Mouse (Mus musculus): ENCODE results near the gene Gas2l1. TPM values are rescaled to one million over a fixed set of nuclear protein-coding genes. Genes with fewer than 3 reads are reported as not detected.
A peak's percentile ranks its signal among the peaks of the same experiment; 100 is the strongest.

Gas2l1 gene
- 8.4 and 9.4 TPM in 2 replicates for polyA plus RNA-seq (2015; fragmentation: Nextera tagmentation; extraction: Ambion mirVana)

DNA sequence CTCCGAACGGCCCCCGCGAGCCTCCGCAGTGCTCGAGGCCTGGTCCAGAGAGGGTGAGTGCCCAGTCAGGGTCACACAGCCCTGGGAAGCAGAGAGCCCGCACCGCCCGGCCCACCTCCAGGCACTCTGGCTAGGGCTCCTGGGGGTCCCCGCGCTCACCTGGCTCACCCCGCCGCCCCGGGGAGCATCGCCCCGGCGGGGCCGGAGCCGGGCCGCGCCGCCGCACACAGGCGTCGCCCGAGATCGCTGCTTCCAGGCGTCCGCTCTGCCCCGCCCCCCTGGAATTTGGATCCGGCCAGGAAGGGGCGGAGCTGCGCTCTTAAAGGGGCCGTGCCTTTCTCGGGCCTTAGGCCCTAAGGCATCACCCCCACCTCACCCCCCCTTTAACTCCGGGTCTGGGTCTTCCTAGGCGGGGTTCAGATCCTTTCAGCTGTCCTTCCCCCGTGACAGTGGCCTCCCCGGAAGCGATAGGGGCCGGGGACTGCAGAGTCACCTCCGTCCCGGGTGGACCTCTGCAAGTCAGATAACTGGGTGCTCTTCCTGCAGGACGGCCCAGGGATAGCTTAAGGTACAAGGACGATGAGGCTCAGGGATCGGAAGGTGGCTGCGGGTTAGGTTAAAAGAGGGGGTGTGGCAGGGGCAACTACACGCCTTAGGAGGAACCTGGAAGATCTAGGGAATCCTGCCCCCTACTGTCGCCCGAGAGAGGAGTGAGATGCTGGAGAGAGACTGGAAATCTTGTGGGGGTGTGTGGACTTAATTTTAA lies at the start of gene Gas2l1:
Gene Gas2l1, minus strand, starts transcription at position 272 of the 766 bp plus-strand sequence.
- peak within 1 kb of the TSS; percentile 39; the same call in 1 of the 2 replicates for H3K27ac ChIP-seq (ENCODE audit: low read length)
- WGBS (ENCODE audit: insufficient replicate concordance): under 1% methylated on average over 48 of the region's 50 CpGs
- H3K4me1 ChIP-seq (ENCODE audit: control insufficient read depth, low read depth, low read length): peaks cover 34% of the 10 kb centered on the region

GRCm38 (mm10) chr11:5113645-5114044 lies 48.5 kb upstream of the Gas2l1 start:
- no peak for ATAC-seq (ENCODE audit: low read depth)
- no peak overlapping the region for H3K27ac ChIP-seq (ENCODE audit: low read length)
- 74% methylated on average over 7 of the region's 7 CpGs for WGBS (ENCODE audit: insufficient replicate concordance)

More for the DNA sequence above, at the start of gene Gas2l1:
- H3K4me2 ChIP-seq (ENCODE audit: low read depth, low read length): peak within 1 kb of the TSS; percentile 99
- H3K36me3 ChIP-seq (ENCODE audit: control insufficient read depth, insufficient read depth): peaks cover 18% of the 10 kb centered on the region
- no peaks in the 10 kb centered on the region for H3K9me3 ChIP-seq (replicated peaks; ENCODE audit: control insufficient read depth, low read length)
- H3K9ac ChIP-seq (ENCODE audit: low read depth, low read length): peak within 1 kb of the TSS; percentile 75
- peak within 1 kb of the TSS; percentile 70 for H3K4me3 ChIP-seq (ENCODE audit: low read depth, low read length)
- peak; percentile 84 for ATAC-seq (ENCODE audit: low read depth)
- peaks cover 45% of the 10 kb centered on the region for H3K27me3 ChIP-seq (ENCODE audit: control insufficient read depth, insufficient read depth, low read depth, low read length)

GRCm38 (mm10) chr11:5109441-5109840 lies 44.3 kb upstream of the Gas2l1 start:
- 69% methylated on average over 8 of the region's 8 CpGs for WGBS (ENCODE audit: insufficient replicate concordance)
- Histone ChIP-seq H3K4me3 (ENCODE audit: low read depth, low read length) (no peak overlapping the region), H3K27ac (ENCODE audit: low read length) (no peak overlapping the region), H3K36me3 (ENCODE audit: control insufficient read depth, insufficient read depth) (no peaks in the 10 kb centered on the region), H3K9me3 (replicated peaks; ENCODE audit: control insufficient read depth, low read length) (no peaks in the 10 kb centered on the region), H3K4me2 (ENCODE audit: low read depth, low read length) (no peak overlapping the region), H3K27me3 (ENCODE audit: control insufficient read depth, insufficient read depth, low read depth, low read length) (no peaks in the 10 kb centered on the region), H3K9ac (ENCODE audit: low read depth, low read length) (no peak overlapping the region), H3K4me1 (ENCODE audit: control insufficient read depth, low read depth, low read length) (no peaks in the 10 kb centered on the region)
- ATAC-seq (ENCODE audit: low read depth): no peak

More at GRCm38 (mm10) chr11:5113645-5114044, 48.5 kb upstream of the Gas2l1 start:
- Histone ChIP-seq H3K27me3 (ENCODE audit: control insufficient read depth, insufficient read depth, low read depth, low read length) (no peaks in the 10 kb centered on the region), H3K36me3 (ENCODE audit: control insufficient read depth, insufficient read depth) (no peaks in the 10 kb centered on the region), H3K4me2 (ENCODE audit: low read depth, low read length) (no peak overlapping the region), H3K9me3 (replicated peaks; ENCODE audit: control insufficient read depth, low read length) (no peaks in the 10 kb centered on the region), H3K4me1 (ENCODE audit: control insufficient read depth, low read depth, low read length) (no peaks in the 10 kb centered on the region), H3K4me3 (ENCODE audit: low read depth, low read length) (no peak overlapping the region), H3K9ac (ENCODE audit: low read depth, low read length) (no peak overlapping the region)

DNA sequence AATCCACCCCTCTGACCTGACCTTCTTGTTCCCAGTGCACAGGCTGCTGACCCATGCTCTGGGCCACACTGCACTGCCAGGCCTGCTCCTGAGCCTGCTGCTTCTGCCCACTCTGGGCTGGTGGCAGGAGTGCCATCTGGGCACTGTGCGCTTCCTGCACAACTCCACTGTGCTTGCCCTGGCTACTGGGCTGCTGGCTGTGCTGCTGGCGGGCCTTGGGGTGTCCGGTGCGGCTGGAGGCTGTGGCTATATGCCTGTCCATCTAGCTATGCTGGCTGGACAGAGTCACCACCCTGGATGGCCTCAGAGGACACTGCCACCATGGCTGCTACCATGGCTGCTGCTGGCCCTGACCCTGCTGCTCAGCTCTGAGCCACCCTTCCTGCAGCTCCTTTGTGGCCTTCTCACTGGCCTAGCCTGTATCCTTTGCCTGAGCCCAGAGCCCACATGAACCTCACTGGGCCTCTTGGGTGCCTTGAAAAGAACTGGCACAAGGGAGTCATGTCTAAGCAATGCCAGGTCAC lies 38.9 kb upstream of the Gas2l1 start:
- 79% methylated on average over 4 of the region's 4 CpGs for WGBS (ENCODE audit: insufficient replicate concordance)
- H3K4me3 ChIP-seq (ENCODE audit: low read depth, low read length): no peak overlapping the region

GRCm38 (mm10) chr11:5102384-5102783 lies 37.3 kb upstream of the Gas2l1 start:
- Histone ChIP-seq H3K4me2 (ENCODE audit: low read depth, low read length) (no peak overlapping the region), H3K4me3 (ENCODE audit: low read depth, low read length) (no peak overlapping the region), H3K4me1 (ENCODE audit: control insufficient read depth, low read depth, low read length) (peaks cover 17% of the 10 kb centered on the region), H3K27me3 (ENCODE audit: control insufficient read depth, insufficient read depth, low read depth, low read length) (no peaks in the 10 kb centered on the region), H3K36me3 (ENCODE audit: control insufficient read depth, insufficient read depth) (peaks cover 2% of the 10 kb centered on the region; the same call in 1 of the 2 replicates), H3K9me3 (replicated peaks; ENCODE audit: control insufficient read depth, low read length) (no peaks in the 10 kb centered on the region), H3K9ac (ENCODE audit: low read depth, low read length) (no peak overlapping the region), H3K27ac (ENCODE audit: low read length) (no peak overlapping the region)
- WGBS (ENCODE audit: insufficient replicate concordance): 56% methylated on average over 7 of the region's 7 CpGs
- no peak for ATAC-seq (ENCODE audit: low read depth)

More for the DNA sequence above, 38.9 kb upstream of the Gas2l1 start:
- no peak overlapping the region for H3K9ac ChIP-seq (ENCODE audit: low read depth, low read length)
- no peak for ATAC-seq (ENCODE audit: low read depth)
- H3K9me3 ChIP-seq (replicated peaks; ENCODE audit: control insufficient read depth, low read length): no peaks in the 10 kb centered on the region
- no peaks in the 10 kb centered on the region for H3K27me3 ChIP-seq (ENCODE audit: control insufficient read depth, insufficient read depth, low read depth, low read length)
- H3K36me3 ChIP-seq (ENCODE audit: control insufficient read depth, insufficient read depth): peaks cover 2% of the 10 kb centered on the region; the same call in 1 of the 2 replicates
- H3K4me2 ChIP-seq (ENCODE audit: low read depth, low read length): no peak overlapping the region
- peaks cover 17% of the 10 kb centered on the region for H3K4me1 ChIP-seq (ENCODE audit: control insufficient read depth, low read depth, low read length)
- H3K27ac ChIP-seq (ENCODE audit: low read length): no peak overlapping the region

- Histone ChIP-seq H3K27me3 (ENCODE audit: control insufficient read depth, insufficient read depth, low read depth, low read length) (no peaks in the 10 kb centered on the region), H3K36me3 (ENCODE audit: control insufficient read depth, insufficient read depth) (peaks cover 2% of the 10 kb centered on the region; the same call in 1 of the 2 replicates), H3K9me3 (replicated peaks; ENCODE audit: control insufficient read depth, low read length) (no peaks in the 10 kb centered on the region), H3K27ac (ENCODE audit: low read length) (no peak overlapping the region), H3K4me2 (ENCODE audit: low read depth, low read length) (no peak overlapping the region), H3K9ac (ENCODE audit: low read depth, low read length) (no peak overlapping the region), H3K4me1 (ENCODE audit: control insufficient read depth, low read depth, low read length) (peaks cover 24% of the 10 kb centered on the region), H3K4me3 (ENCODE audit: low read depth, low read length) (no peak overlapping the region)
- 71% methylated on average over 6 of the region's 6 CpGs for WGBS (ENCODE audit: insufficient replicate concordance)
- ATAC-seq (ENCODE audit: low read depth): no peak
Observed at GRCm38 (mm10) chr11:5101641-5102040, 36.5 kb upstream of the Gas2l1 start.

DNA sequence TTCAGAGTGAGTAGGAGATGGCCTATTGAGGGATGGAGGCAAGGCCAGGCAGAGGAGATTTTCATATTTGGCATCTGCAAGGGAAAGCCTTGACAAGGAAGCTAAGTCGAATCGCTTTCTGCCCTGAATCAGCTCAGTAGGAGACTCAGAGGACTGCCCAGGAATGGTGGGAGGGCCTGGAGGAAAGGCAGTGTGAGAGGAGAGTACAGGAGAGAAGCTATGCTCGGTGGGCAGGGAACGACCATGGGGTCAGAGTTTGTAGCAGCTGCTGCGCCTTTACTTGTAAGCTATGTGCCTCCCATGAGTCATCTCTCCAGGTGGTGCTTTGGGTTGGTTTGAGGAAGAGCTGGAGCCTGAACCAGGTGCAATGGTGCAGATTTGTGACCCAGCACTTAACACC lies 35.7 kb upstream of the Gas2l1 start:
- Histone ChIP-seq H3K9ac (ENCODE audit: low read depth, low read length) (no peak overlapping the region; the same call in 1 of the 2 replicates), H3K4me1 (ENCODE audit: control insufficient read depth, low read depth, low read length) (peaks cover 31% of the 10 kb centered on the region), H3K27ac (ENCODE audit: low read length) (no peak overlapping the region; the same call in 1 of the 2 replicates), H3K4me2 (ENCODE audit: low read depth, low read length) (peak overlapping the region; percentile 88), H3K27me3 (ENCODE audit: control insufficient read depth, insufficient read depth, low read depth, low read length) (no peaks in the 10 kb centered on the region), H3K4me3 (ENCODE audit: low read depth, low read length) (no peak overlapping the region; the same call in 1 of the 2 replicates), H3K36me3 (ENCODE audit: control insufficient read depth, insufficient read depth) (peaks cover 2% of the 10 kb centered on the region; the same call in 1 of the 2 replicates), H3K9me3 (replicated peaks; ENCODE audit: control insufficient read depth, low read length) (no peaks in the 10 kb centered on the region)
- WGBS (ENCODE audit: insufficient replicate concordance): 66% methylated on average over 5 of the region's 5 CpGs
- no peak for ATAC-seq (ENCODE audit: low read depth)

DNA sequence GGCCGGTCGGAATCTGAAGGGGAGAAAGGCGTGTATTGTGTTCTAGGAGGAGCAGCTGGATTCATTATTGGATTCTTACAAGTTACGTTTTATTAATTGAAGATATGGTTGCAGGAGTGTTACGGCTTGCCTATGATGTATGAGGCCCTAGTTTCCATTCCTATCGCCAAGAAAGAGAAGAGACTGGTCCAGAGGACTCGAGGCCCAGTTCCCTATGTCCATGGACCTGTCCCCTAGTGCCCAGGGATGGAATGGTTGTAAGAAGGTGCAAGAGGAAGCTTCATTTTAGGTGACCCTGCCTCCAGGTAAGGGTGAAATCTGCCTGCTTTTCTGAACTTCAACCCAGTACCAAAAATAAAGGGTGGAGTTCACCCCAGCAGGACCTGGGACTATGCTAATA lies 35.2 kb upstream of the Gas2l1 start:
- Histone ChIP-seq H3K4me3 (ENCODE audit: low read depth, low read length) (peak overlapping the region; percentile 98), H3K4me2 (ENCODE audit: low read depth, low read length) (peak overlapping the region; percentile 88), H3K36me3 (ENCODE audit: control insufficient read depth, insufficient read depth) (peaks cover 2% of the 10 kb centered on the region; the same call in 1 of the 2 replicates), H3K27ac (ENCODE audit: low read length) (peak overlapping the region; percentile 88), H3K9ac (ENCODE audit: low read depth, low read length) (peak overlapping the region; percentile 98), H3K9me3 (replicated peaks; ENCODE audit: control insufficient read depth, low read length) (no peaks in the 10 kb centered on the region), H3K27me3 (ENCODE audit: control insufficient read depth, insufficient read depth, low read depth, low read length) (no peaks in the 10 kb centered on the region), H3K4me1 (ENCODE audit: control insufficient read depth, low read depth, low read length) (peaks cover 32% of the 10 kb centered on the region)
- 2% methylated on average over 7 of the region's 7 CpGs for WGBS (ENCODE audit: insufficient replicate concordance)
- ATAC-seq (ENCODE audit: low read depth): no peak

Measured in liver, embryonic 16.5 days (tissue).